Mouse (Mus musculus) megakaryocyte, embryonic 14.5 days (primary cell): ENCODE measurements around the gene Zc3h15.

Source experiments
- FLI1 ChIP-seq: IDR thresholded peaks from 2 replicates; pipeline ENCODE4 v1.6.1; 2012; ENCODE audit warnings: low read length, inconsistent platforms, mixed read lengths
- GATA1 ChIP-seq: IDR thresholded peaks from 3 replicates; pipeline ENCODE4 v1.6.1; 2012; ENCODE audit warnings: mixed read lengths, low read length, inconsistent platforms, borderline replicate concordance

GRCm38 (mm10) chr2:83661351-83661750 is 17.1 kb downstream of the Zc3h15 start:
- no peak for TF ChIP-seq GATA1
- no peak for TF ChIP-seq FLI1
